Mouse (Mus musculus) adipocyte (in vitro differentiated cells): ENCODE measurements at regions not wholly inside any gene's neighbourhood (a gene's known extent, or its start where the extent isn't known, plus 50 kb on each side); places are given as distances from the start of the nearest gene placed in this dataset.

Experiments used
- DNase-seq: peaks from one replicate; pipeline ENCODE4 v3.0.0-alpha.2; 2016; ENCODE audit warnings: low spot score

GRCm38 (mm10) chr2:117819701-117820225, 291.9 kb upstream of the Thbs1 start:
- peak; percentile 58 for DNase-seq

DNA sequence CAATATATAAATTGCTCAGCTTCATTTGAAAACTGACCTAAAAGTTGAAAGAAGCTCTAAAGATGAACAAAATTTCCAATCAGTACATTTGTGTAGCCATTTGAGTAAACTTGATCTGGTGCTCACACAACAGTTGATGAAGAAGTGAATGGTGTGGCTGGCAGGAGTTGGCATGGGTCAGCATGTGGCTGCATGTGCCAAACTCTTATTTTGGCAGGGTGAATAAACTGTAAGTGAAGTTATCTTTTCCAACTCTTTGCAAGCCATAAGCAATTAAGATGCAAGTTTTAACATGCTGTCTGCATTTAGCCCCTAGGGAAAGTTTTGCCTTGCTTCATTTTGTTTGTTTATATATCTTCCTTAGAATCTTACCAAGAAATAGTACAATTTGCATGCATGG, 291.0 kb upstream of the Thbs1 start:
- peak; percentile 52 for DNase-seq

- no peak for DNase-seq
These were observed 286.6 kb upstream of the Thbs1 start for GRCm38 (mm10) chr2:117825088-117825487.

GRCm38 (mm10) chr2:117827278-117827677, 284.4 kb upstream of the Thbs1 start:
- DNase-seq: no peak

DNA sequence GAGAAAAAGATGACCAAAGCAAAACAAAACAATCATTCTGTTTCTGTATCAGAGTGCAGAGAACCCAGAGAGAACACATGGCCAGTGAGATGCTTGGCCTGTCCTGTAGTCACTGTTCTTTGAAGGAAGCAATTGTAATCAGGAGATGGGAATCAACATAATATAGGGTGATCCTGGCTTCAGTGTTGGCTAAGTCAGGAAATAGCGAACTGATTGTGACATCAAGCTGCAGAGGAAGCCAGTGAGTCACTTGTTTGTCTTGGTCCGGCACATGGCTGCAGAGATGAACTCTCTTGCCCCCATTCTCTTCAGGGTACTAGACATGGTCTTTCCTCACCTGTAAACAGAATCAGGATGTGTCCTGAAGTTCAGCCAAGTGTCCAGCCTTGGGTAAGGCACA, 273.3 kb upstream of the Thbs1 start:
- DNase-seq: peak; percentile 77

- DNase-seq: peak; percentile 91
These were observed 271.3 kb upstream of the Thbs1 start for GRCm38 (mm10) chr2:117840406-117840805.

DNA sequence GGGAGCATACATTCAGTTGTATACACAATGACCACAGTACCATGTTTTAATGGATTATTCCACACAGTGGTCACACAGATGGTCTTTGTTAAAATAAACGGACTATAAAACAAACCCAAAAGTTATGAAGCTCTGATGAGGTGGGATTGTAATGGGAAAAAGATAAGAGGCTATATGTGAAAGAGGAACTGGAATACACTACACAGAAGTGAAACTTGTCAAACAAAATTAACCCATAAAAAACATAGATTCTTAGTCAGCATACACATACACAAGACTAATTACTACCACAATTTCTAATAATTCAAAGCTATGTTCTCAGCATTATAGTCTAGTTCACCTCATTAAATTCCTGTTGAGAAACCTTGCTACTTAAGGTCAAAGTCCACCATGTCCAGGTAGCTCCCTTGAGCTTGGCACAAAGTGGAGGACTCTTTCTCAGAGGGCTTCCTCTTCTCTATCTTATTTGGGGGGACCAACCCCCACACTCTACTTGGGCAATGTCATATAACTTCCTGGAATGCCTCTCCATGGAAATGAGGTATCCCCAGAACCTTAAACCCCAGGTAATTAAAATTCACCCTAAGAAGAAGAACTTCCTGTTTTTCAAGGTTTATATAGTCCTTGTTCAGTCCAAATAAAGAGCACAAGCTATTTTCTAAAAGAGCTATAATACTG, 269.2 kb upstream of the Thbs1 start:
- DNase-seq: no peak

GRCm38 (mm10) chr2:117852442-117852841, 259.2 kb upstream of the Thbs1 start:
- no peak for DNase-seq

- no peak for DNase-seq
These were observed 249.4 kb upstream of the Thbs1 start for GRCm38 (mm10) chr2:117862301-117862700.

GRCm38 (mm10) chr2:117865119-117865518, 246.6 kb upstream of the Thbs1 start:
- DNase-seq: no peak

DNA sequence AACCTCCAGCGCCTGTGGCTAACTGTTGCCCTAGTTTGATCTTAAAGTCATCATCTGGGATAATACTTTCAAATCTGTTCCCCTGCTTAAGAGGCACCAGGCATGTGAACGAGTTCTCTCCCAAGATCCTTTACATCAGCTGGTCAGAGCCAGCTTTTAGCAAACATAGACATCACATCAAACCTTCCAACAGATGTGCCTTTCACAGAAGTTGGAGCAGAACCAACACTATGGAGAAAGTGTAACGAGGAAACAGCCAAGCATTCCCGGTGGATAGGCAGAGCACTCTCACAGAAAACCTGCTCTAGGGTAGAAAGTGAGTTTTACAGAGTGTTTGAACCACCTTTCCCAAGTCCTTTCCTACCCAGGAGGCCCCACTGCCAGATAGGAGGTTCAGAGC, 244.7 kb upstream of the Thbs1 start:
- DNase-seq: peak; percentile 34

- no peak for DNase-seq
These were observed 244.3 kb upstream of the Thbs1 start for GRCm38 (mm10) chr2:117867409-117867808.

DNA sequence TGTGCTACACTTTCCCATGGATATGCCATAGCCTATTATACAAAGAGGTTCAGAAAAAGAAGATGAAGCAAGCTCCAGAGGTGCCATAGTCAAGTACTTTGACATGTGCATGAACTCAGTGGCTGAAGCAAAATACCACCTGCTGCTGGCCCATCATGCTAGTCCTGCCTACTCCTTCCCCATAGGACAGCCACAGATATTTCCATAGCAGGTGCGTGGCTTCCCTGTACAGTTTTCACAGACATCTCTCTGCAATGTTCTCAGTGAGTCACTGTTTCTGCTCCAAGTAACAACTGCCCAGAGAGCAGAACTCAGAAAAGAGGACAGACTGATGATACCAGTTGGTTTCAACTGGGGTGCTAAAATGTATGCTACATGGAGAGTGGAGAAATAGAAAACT, 242.8 kb upstream of the Thbs1 start:
- DNase-seq: no peak

GRCm38 (mm10) chr2:117871507-117872282, 240.0 kb upstream of the Thbs1 start:
- DNase-seq: no peak

DNA sequence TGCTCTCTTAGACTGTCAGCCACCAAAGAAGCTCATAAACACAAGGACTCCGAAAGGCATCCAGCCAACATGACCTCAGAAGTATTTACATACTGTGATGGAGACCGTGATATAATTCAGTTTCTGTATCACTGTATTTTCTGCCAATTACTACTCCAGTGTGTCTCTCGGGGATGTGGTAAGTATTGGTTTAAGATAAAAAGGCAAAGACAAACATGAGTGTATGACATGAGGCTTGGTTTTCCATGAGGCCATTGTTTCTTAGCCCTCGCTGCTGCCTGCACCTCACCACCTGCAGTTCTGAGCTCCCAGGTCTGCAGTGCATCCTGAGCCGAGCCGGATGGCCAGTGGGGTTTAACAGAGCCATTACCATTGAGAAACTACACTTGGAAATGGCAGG, 233.9 kb upstream of the Thbs1 start:
- no peak for DNase-seq

DNA sequence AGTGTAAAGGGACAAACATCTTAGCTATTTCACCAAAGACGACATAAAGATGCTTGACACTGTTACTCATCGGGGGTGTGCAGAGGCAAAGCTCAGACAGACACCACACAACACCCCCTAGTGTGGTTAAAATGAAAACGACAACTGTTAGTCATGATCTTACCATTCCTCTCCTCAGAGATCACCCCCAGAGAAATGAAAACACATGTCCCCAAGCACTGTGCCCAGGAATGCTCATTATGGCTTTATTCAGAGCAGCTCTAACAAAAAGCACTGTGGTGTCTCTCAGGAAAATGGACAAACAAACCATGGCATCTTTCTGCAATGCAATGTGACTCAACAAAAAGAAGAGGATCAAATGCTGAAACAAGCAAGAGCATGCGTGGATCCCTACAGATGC, 229.5 kb upstream of the Thbs1 start:
- DNase-seq: no peak

DNA sequence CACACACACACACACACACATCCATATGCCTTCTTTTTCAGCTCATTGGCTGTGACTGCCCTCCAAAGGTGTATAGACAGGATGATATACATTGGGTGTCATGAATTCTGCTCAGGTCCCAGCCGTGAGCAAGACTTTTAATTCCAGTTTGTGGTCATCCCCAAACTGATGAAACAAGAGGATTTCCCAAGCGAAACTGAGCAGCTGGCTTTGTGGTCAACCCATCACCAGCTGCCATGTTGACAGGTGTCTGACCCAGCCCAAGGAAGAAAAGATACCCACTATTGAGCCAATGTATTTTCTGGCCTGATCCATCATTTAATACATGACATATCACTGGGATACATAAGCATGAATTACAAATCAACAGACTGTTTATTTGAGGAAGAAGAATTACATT, 228.8 kb upstream of the Thbs1 start:
- no peak for DNase-seq

DNA sequence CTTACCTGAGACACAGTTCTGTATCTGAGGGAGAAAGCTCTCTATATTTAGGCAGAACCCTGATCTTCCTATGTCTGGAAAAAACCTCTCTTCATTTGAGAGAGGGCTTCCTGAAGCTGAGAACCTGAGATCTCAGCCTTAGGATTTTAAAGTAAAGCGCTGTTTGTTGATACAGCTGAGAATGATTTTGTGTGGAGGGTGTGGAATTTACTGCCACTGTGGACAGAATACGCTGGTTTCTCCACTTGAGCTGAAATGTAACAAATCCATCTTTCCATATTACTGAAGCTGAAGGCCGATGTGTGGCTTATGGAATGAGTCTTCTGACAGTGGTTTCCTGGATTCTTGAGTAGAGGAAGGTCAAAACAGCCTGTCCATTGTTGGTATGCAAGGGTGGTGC, 225.2 kb upstream of the Thbs1 start:
- DNase-seq: no peak

DNA sequence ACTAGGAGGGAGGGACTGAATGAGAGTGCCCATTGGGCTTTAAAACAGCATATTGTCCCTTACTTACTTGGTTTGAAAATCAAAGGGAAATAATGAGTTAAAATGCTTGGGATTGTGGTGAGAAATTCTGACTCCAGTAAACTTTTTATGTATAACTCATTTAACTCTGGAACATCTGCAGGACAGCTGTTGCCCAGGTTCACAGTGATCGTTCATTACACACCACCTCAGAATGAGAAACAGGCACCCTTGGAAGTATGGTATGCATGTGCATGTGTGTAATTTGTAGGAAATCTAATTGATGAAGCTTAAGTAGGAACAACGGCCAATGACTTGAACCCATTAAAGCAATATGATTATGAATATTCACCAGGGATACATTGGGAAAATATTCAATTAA, 210.4 kb upstream of the Thbs1 start:
- DNase-seq: no peak

- DNase-seq: no peak
These were observed 208.8 kb upstream of the Thbs1 start for GRCm38 (mm10) chr2:117902837-117903236.

- peak; percentile 36 for DNase-seq
These were observed 208.0 kb upstream of the Thbs1 start for GRCm38 (mm10) chr2:117903705-117904104.

DNA sequence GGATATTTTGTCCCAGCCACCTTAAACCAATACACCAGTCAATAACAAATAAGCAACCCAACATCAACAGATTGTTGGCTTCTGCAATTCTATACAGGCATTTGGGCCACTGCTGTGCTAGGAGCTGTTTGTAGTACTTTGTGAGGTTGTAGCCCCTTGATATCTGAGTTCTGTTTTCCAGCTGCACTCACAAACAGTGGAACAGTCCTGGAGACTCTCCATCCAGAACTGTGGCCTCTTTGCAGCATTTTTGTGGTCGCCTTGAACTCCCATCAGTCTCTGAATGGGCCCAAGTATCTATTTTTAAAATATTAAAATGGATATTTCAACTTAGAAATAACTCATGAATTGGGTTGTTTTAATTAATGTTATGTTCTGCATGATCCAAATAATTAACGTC, 205.2 kb upstream of the Thbs1 start:
- no peak for DNase-seq

- DNase-seq: no peak
These were observed 200.9 kb upstream of the Thbs1 start for GRCm38 (mm10) chr2:117910781-117911180.

- DNase-seq: no peak
These were observed 199.0 kb upstream of the Thbs1 start for GRCm38 (mm10) chr2:117912722-117913121.
